Mouse (Mus musculus) heart, postnatal 14 days (tissue): ENCODE measurements around the gene Gm16253. TPM values are rescaled to one million over a fixed set of nuclear protein-coding genes. Genes with fewer than 3 reads are reported as not detected.

Source experiments
- DNase-seq, 2 experiments: peaks; one replicate each; pipeline ENCODE4 v3.0.0; 2021 to 2022
- intact Hi-C: fragments of 180-260 bp; cut with DNase I; formaldehyde crosslinking; loops from one replicate; pipeline ENCODE4 v1.15.1; 2025
- long read RNA-seq, 2 experiments: library from polyadenylated mRNA; stranded (forward); transcript quantifications; one replicate each; pipeline ENCODE4 v2.0.0; 2021
- total RNA-seq, 2 experiments: library from RNA; stranded (reverse); gene quantifications; 2 replicates each; pipeline ENCODE4 v1.2.3; 2021

Gene Gm16253
- total RNA-seq: 1 to 10 TPM; 3.7 to 4.5 TPM
- long read RNA-seq, experiment 1, partial matches to known transcripts: 0 of 4 reads
- long read RNA-seq, experiment 1, other reads (novel, unspliced or antisense): 4 of 4 reads
- long read RNA-seq, experiment 2, partial matches to known transcripts: 0 of 1 reads
- long read RNA-seq, experiment 2, other reads (novel, unspliced or antisense): 1 of 1 reads

- intact Hi-C loops: loop anchor here (1.0 kb wide), 1 partner anchor 20 kb away; the partner anchor contains the start of gene Txnip
- DNase-seq: peak; percentile 89 to 95
Observed at GRCm38 (mm10) chr3:96576690-96577541, at the start of gene Gm16253. Gene Gm16253, plus strand, starts transcription at chr3:96576984.

- intact Hi-C loops: no loop called here
- DNase-seq: no peak
Observed at GRCm38 (mm10) chr3:96528506-96528905, 48.3 kb upstream of the Gm16253 start.

- intact Hi-C loops: no loop called here
- no peak for DNase-seq
Observed at GRCm38 (mm10) chr3:96532050-96532449, 44.7 kb upstream of the Gm16253 start.

GRCm38 (mm10) chr3:96534300-96534699, 42.5 kb upstream of the Gm16253 start:
- DNase-seq: no peak
- intact Hi-C loops: no loop called here

GRCm38 (mm10) chr3:96539316-96539715, 37.5 kb upstream of the Gm16253 start:
- no peak for DNase-seq
- intact Hi-C loops: no loop called here

GRCm38 (mm10) chr3:96540740-96541139, 36.0 kb upstream of the Gm16253 start:
- intact Hi-C loops: no loop called here

GRCm38 (mm10) chr3:96541328-96542078, 35.3 kb upstream of the Gm16253 start:
- no peak for DNase-seq
- intact Hi-C loops: no loop called here

More at GRCm38 (mm10) chr3:96540740-96541139, 36.0 kb upstream of the Gm16253 start:
- DNase-seq: no peak

GRCm38 (mm10) chr3:96542554-96542953, 34.2 kb upstream of the Gm16253 start:
- DNase-seq: no peak
- intact Hi-C loops: no loop called here

GRCm38 (mm10) chr3:96543345-96543744, 33.4 kb upstream of the Gm16253 start:
- intact Hi-C loops: no loop called here
- no peak for DNase-seq

- no peak for DNase-seq
- intact Hi-C loops: no loop called here
Observed at GRCm38 (mm10) chr3:96545565-96545964, 31.2 kb upstream of the Gm16253 start.

GRCm38 (mm10) chr3:96546880-96547279, 29.9 kb upstream of the Gm16253 start:
- no peak for DNase-seq

GRCm38 (mm10) chr3:96547389-96547960, 29.3 kb upstream of the Gm16253 start:
- DNase-seq: peak; percentile 84 to 90
- intact Hi-C loops: loop anchor here (1.0 to 2.0 kb wide), 3 partner anchors 33 to 161 kb away; partner anchors contain the start of gene Nudt17

More at GRCm38 (mm10) chr3:96546880-96547279, 29.9 kb upstream of the Gm16253 start:
- intact Hi-C loops: loop anchor here (1.0 to 2.0 kb wide), 3 partner anchors 33 to 162 kb away; partner anchors contain the start of gene Nudt17

- intact Hi-C loops: no loop called here
- no peak for DNase-seq
Observed at GRCm38 (mm10) chr3:96548824-96549223, 28.0 kb upstream of the Gm16253 start.

GRCm38 (mm10) chr3:96549346-96549745, 27.4 kb upstream of the Gm16253 start:
- intact Hi-C loops: no loop called here

GRCm38 (mm10) chr3:96551203-96551602, 25.6 kb upstream of the Gm16253 start:
- intact Hi-C loops: no loop called here
- DNase-seq: peak in 1 of 2 experiments; percentile 63

More at GRCm38 (mm10) chr3:96549346-96549745, 27.4 kb upstream of the Gm16253 start:
- DNase-seq: no peak

GRCm38 (mm10) chr3:96551890-96552289, 24.9 kb upstream of the Gm16253 start:
- intact Hi-C loops: no loop called here
- DNase-seq: no peak

- DNase-seq: no peak
- intact Hi-C loops: no loop called here
Observed at GRCm38 (mm10) chr3:96553601-96554000, 23.2 kb upstream of the Gm16253 start.

GRCm38 (mm10) chr3:96554251-96554650, 22.5 kb upstream of the Gm16253 start:
- intact Hi-C loops: no loop called here
- no peak for DNase-seq

- intact Hi-C loops: no loop called here
- peak; percentile 82 to 90 for DNase-seq
Observed at GRCm38 (mm10) chr3:96555041-96555596, 21.7 kb upstream of the Gm16253 start.

- DNase-seq: no peak
- intact Hi-C loops: no loop called here
Observed at GRCm38 (mm10) chr3:96555999-96556614, 20.7 kb upstream of the Gm16253 start.
